Mouse (Mus musculus) stomach, embryonic 14.5 days (tissue): ENCODE results near the gene Def8. TPM values are rescaled to one million over a fixed set of nuclear protein-coding genes. Genes with fewer than 3 reads are reported as not detected.
"Not testable (repeated sequence)": the region's sequence is repeated elsewhere in the genome, so short reads cannot be mapped to it uniquely, and the experiment has no call there.

Experiments
- ATAC-seq: fragments of 200-750 bp; cut with Nextera tagmentation; 2 replicates; pipeline ENCODE4 v1.8.0; 2017; ENCODE audit warnings: low read depth, moderate TSS enrichment; ENCODE audit not compliant: insufficient number of reproducible peaks, insufficient read depth, low FRiP score
- H3K27ac ChIP-seq: fragments of 300-500 bp; sonication (generic); 2 replicates; pipeline ENCODE4 v1.5.1; 2014; ENCODE audit warnings: mild to moderate bottlenecking, low read length, moderate library complexity, mixed read lengths
- H3K27me3 ChIP-seq: fragments of 300-500 bp; sonication (generic); 2 replicates; pipeline ENCODE4 v1.6.1; 2014; ENCODE audit warnings: low read length, control low read depth, mixed read lengths; ENCODE audit not compliant: control insufficient read depth, insufficient read depth
- H3K36me3 ChIP-seq: fragments of 300-500 bp; sonication (generic); 2 replicates; pipeline ENCODE4 v1.6.1; 2014; ENCODE audit warnings: mild to moderate bottlenecking, control low read depth, low read length, moderate library complexity, mixed read lengths; ENCODE audit not compliant: control insufficient read depth, insufficient read depth
- H3K4me1 ChIP-seq: fragments of 300-500 bp; sonication (generic); 2 replicates; pipeline ENCODE4 v1.6.1; 2014; ENCODE audit warnings: low read length, control low read depth, mixed read lengths; ENCODE audit not compliant: control insufficient read depth, insufficient read depth
- H3K4me2 ChIP-seq: fragments of 300-500 bp; sonication (generic); replicated peaks from 2 replicates; pipeline ENCODE4 v1.6.1; 2014; ENCODE audit warnings: low read depth, low read length, control low read depth
- H3K4me3 ChIP-seq: fragments of 300-500 bp; sonication (generic); 2 replicates; pipeline ENCODE4 v1.5.1; 2014; ENCODE audit warnings: low read depth, low read length, control low read depth
- H3K9ac ChIP-seq: fragments of 300-500 bp; sonication (generic); replicated peaks from 2 replicates; pipeline ENCODE4 v1.6.1; 2014; ENCODE audit warnings: low read depth, mild to moderate bottlenecking, control low read depth, low read length, moderate library complexity, mixed read lengths
- H3K9me3 ChIP-seq: fragments of 300-500 bp; sonication (generic); 2 replicates; pipeline ENCODE4 v1.6.1; 2016; ENCODE audit warnings: low read depth, low read length, control low read depth; ENCODE audit not compliant: control insufficient read depth
- WGBS: fragments of 180-500 bp; shearing (Covaris S2); extraction: QIAGEN DNeasy Blood & Tissue Kit; methylation state at CpG from one replicate; pipeline ENCODE4 v1.1.7; 2014; 5-methylcytosine and 5-hydroxymethylcytosine counted together
- polyA plus RNA-seq: library from polyadenylated mRNA; unstranded; fragments of >200 nt; fragmentation: Nextera tagmentation; extraction: Ambion mirVana; gene quantifications from 2 replicates; pipeline ENCODE4 v1.2.1, GENCODE M21; 2014

Def8 gene
- polyA plus RNA-seq, 1 experiment from 2014 or later, result 30.2 TPM

DNA sequence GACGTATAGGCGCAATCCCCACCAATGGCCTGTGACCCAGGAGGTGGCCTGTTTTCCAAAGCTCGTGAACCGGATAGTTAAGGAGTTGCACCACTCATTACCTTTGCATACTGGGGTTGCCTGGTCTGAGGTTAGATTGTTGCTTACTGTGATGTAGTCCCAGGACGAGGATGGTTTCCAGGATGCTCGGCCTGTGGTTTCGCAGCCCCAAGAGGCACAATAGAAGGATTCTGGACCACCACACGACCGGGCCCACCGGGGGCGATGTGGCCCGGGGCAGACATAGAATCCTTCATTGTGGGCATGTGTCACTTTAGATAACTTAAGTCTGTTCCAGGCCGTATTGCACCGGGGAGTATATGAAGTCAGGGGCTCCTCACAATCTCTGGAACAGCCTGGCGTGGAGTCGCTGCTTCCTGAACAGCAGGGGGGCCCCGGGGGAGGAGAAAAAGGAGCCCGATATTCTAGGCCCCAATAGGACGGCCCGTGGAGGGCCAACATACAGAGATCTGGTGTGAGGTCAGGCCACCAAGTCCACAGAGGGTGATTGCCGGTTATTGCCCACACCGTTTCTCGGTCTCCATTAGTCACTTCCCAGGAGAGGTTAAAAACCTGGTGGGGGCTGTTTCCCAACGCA lies 4.4 kb downstream of the Def8 start:
- 96% methylated on average over 24 of the region's 24 CpGs for WGBS
- peaks cover 45% of the 10 kb centered on the region for H3K9me3 ChIP-seq
- H3K36me3 ChIP-seq, result no peaks in the 10 kb centered on the region
- H3K4me1 ChIP-seq, result no peaks in the 10 kb centered on the region
- no peak overlapping the region for H3K9ac ChIP-seq
- no peaks in the 10 kb centered on the region for H3K27me3 ChIP-seq
- no peak for ATAC-seq
- no peak overlapping the region for H3K4me3 ChIP-seq
- H3K27ac ChIP-seq, result no peak overlapping the region
- no peak overlapping the region for H3K4me2 ChIP-seq

DNA sequence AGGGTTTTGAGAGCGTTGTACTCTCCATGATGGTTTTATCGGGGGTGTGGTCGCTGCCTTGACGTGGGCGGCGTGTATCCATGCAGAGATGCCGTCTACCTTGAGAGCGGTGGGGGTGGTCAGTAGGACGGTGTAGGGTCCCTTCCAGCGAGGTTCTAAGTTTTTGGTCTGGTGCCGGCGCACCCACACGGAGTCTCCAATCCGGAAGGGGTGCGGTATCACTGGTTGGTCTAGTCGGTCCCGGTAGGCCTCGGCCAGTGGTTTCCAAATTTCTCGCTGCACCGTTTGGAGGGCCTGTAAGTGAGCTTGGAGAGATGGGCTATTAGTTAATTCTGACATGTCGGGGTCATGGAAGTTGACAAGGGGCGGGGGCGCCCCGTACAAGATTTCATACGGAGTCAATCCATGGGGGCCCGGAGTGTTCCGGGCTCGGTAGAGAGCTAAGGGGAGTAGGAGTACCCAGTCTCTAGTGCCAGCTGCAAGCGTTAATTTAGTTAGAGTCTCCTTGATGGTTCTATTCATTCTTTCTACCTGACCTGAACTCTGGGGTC lies 5.1 kb downstream of the Def8 start:
- ATAC-seq, result no peak
- Histone ChIP-seq H3K27ac (no peak overlapping the region), H3K4me1 (no peaks in the 10 kb centered on the region), H3K9me3 (peaks cover 49% of the 10 kb centered on the region), H3K4me2 (no peak overlapping the region), H3K4me3 (no peak overlapping the region), H3K27me3 (no peaks in the 10 kb centered on the region), H3K9ac (no peak overlapping the region), H3K36me3 (no peaks in the 10 kb centered on the region)
- 97% methylated on average over 29 of the region's 29 CpGs for WGBS

DNA sequence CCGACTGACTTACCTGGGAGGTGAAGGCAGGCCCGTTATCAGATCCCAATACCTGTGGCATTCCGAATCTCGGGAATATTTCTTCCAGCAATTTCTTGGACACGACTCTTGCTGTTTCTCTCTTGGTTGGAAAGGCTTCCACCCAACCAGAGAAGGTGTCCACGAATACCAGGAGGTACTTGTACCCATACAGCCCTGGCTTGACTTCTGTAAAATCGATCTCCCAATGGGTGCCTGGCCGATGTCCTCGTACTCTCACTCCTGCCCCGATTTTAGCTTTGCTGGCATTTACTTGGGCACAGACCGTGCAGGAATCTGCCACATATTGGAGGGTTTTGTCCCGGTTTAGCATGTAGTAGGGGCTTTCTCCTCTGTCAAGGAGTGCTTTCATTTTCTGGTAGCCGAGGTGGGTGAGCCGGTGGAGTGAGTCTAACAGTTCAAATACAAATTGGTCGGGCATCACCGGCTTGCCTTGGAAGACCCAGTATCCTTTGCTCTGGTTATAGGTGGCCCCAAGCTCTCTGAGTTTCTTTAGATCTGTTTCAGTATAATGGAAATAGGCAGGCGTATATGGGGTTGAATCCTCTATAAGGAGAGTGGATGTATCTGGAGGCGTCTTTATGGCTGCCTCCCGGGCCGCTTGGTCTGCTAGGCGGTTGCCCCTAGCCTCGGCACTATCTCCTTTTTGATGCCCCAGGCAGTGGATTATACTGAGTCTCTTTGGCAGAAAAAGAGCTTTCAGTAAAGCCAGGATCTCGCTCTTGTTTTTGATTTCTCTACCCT lies 5.8 kb downstream of the Def8 start:
- H3K36me3 ChIP-seq, result no peaks in the 10 kb centered on the region
- no peak overlapping the region for H3K4me3 ChIP-seq
- H3K4me1 ChIP-seq, result no peaks in the 10 kb centered on the region
- H3K9me3 ChIP-seq, result peaks cover 49% of the 10 kb centered on the region
- WGBS, result 93% methylated on average over 23 of the region's 23 CpGs
- no peak overlapping the region for H3K9ac ChIP-seq
- H3K27me3 ChIP-seq, result no peaks in the 10 kb centered on the region
- no peak overlapping the region for H3K4me2 ChIP-seq
- H3K27ac ChIP-seq, result no peak overlapping the region
- no peak for ATAC-seq

DNA sequence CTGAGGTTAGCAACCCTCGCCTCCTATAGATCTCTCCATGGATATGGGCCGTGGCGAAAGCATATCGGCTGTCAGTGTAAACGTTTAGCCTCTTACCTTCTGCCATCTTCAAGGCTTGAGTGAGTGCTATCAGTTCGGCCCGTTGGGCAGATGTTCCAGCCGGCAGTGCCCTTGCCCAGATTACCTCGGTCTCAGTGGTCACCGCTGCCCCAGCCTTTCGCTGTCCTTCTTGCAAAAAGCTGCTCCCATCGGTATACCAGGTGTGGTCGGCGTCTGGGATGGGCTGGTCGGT lies 6.3 kb downstream of the Def8 start:
- H3K36me3 ChIP-seq, H3K4me2 ChIP-seq, H3K4me1 ChIP-seq, H3K27ac ChIP-seq, ATAC-seq, H3K27me3 ChIP-seq, H3K9ac ChIP-seq, H3K4me3 ChIP-seq: not testable (repeated sequence)
- 97% methylated on average over 13 of the region's 15 CpGs for WGBS
- peaks cover 53% of the 10 kb centered on the region for H3K9me3 ChIP-seq

DNA sequence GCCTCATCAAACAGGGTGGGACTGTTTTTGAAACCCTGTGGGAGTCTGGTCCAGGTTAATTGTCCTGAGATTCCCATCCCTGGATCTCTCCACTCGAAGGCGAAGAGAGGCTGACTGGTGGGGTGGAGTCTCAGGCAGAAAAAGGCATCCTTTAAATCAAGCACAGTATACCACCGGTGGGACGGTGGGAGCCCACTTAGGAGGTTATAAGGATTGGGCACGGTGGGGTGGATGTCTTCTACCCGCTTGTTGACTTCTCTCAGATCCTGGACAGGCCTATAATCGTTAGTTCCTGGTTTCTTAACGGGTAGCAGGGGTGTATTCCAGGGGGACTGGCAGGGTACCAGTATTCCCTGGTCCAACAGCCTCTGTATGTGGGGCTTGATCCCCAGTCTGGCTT lies 7.6 kb downstream of the Def8 start:
- not testable (repeated sequence) for H3K27ac ChIP-seq, ATAC-seq, H3K4me3 ChIP-seq, H3K4me2 ChIP-seq, H3K4me1 ChIP-seq, H3K27me3 ChIP-seq, H3K9ac ChIP-seq, H3K36me3 ChIP-seq
- H3K9me3 ChIP-seq, result peaks cover 53% of the 10 kb centered on the region
- 95% methylated on average over 8 of the region's 8 CpGs for WGBS

DNA sequence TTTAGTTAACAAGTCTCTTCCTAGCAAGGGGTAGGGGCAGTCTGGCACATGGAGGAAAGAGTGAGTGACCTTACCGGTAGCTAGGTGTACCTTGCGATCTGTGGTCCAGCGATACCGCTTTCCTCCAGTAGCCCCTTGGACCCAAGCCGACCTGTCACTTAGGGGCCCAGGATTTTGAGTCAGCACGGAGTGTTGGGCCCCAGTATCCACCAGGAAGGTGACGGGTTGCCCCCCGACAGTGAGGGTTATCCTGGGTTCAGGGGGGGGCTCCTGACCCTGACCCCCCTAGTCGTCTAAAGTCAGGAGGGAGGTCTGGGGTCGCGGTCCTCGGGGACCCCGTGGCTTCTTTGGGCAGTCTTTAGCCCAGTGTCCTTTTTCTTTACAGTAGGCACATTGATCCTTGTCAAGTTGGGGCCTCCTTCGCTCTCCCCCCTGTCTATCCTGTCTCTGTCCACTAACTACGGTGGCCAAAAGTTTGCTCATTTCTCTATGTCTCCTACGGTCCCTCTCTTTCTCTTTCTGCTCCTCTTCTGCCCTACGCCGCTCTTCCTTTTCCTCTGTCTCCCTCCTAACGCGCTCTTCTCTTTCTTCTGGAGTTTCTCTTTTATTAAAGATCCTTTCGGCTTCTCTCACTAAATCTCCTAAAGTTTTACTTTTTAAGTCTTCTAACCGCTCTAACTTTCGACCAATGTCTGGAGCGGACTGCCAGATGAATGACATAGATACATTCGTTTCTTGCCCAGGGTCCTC lies 8.5 kb downstream of the Def8 start:
- Histone ChIP-seq H3K4me1 (no peaks in the 10 kb centered on the region), H3K9me3 (peaks cover 47% of the 10 kb centered on the region), H3K4me3 (no peak overlapping the region), H3K27ac (no peak overlapping the region), H3K4me2 (no peak overlapping the region), H3K36me3 (no peaks in the 10 kb centered on the region), H3K27me3 (no peaks in the 10 kb centered on the region), H3K9ac (no peak overlapping the region)
- no peak for ATAC-seq
- 94% methylated on average over 25 of the region's 25 CpGs for WGBS

DNA sequence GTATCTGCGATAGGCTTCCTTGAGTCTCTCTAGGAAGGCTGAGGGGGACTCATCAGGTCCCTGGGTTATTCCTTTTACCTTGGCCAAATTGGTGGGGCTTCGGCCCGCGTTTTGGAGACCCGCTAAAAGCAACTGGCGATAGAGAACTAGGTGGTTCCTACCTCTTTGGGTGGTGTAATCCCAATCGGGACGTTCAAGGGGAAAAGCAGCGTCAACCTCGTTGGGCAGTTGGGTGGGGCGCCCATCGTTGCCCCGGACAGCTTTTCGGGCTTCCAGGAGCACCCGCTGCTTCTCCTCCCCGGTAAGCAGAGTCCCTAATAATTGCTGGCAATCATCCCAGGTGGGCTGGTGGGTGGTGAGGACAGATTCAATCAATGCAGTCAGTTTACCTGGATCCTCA lies 9.1 kb downstream of the Def8 start:
- H3K9ac ChIP-seq, result no peak overlapping the region
- no peak overlapping the region for H3K27ac ChIP-seq
- no peaks in the 10 kb centered on the region for H3K36me3 ChIP-seq
- no peaks in the 10 kb centered on the region for H3K27me3 ChIP-seq
- H3K4me1 ChIP-seq, result no peaks in the 10 kb centered on the region
- H3K9me3 ChIP-seq, result peaks cover 41% of the 10 kb centered on the region
- no peak overlapping the region for H3K4me2 ChIP-seq
- no peak overlapping the region for H3K4me3 ChIP-seq
- 95% methylated on average over 16 of the region's 16 CpGs for WGBS
- no peak for ATAC-seq

DNA sequence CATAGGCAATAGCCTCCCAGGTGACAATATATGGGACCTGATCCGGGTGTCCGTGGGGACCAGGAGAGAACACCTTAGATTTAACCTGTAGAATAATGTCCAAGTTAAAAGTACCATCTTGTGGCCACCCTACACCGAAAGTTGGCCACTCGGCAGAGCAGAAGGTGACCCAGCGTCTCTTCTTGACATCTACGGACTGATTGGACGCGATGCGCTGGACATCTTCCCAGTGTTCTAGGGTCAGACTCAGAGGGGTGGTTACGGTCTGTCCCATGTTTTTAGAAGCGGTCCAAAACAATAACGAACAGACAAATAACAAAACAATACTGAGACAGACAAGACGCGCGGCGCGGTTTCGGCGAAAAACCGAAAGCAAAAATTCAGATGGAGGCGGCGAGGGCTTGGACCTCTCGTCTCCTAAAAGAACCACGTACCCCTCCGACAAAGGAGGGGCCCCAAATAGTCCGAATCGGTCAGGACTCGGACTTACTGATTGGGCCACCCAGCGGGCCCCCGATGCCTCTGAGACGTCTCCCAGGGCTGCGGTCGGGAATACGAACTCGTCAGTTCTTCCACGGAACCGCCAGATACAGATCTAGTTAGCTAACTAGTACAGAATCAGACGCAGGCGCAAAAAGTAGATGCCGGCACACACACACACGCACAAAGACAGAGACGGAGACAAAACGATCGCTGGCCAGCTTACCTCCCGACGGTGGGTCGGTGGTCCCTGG lies 10.1 kb downstream of the Def8 start:
- H3K9me3 ChIP-seq, result peaks cover 30% of the 10 kb centered on the region
- not testable (repeated sequence) for H3K4me3 ChIP-seq, H3K4me2 ChIP-seq, H3K36me3 ChIP-seq, ATAC-seq, H3K9ac ChIP-seq, H3K4me1 ChIP-seq, H3K27ac ChIP-seq, H3K27me3 ChIP-seq
- WGBS, result 98% methylated on average over 42 of the region's 47 CpGs
